Mouse (Mus musculus) layer of hippocampus, adult 2 months (tissue): Measurements from ENCODE around the gene Gm4871. TPM values are rescaled to one million over a fixed set of nuclear protein-coding genes. Genes with fewer than 3 reads are reported as not detected.
"Not testable (repeated sequence)": the region's sequence is repeated elsewhere in the genome, so short reads cannot be mapped to it uniquely, and the experiment has no call there.

Experiments used
- DNase-seq, 2 experiments: peaks; one replicate each; pipeline ENCODE4 v3.0.0; 2022; ENCODE audit warnings: low spot score in 2 of 2
- H3K27ac ChIP-seq: fragments of 200-600 bp; 2 replicates; pipeline ENCODE4 v1.8.1; 2022
- H3K4me3 ChIP-seq: fragments of 200-600 bp; 2 replicates; pipeline ENCODE4 v1.8.1; 2022; ENCODE audit warnings: mild to moderate bottlenecking
- CTCF ChIP-seq: fragments of 200-600 bp; conservative IDR thresholded peaks from 2 replicates; pipeline ENCODE4 v1.8.1; 2022; ENCODE audit warnings: antibody characterized with exemption, mild to moderate bottlenecking, moderate library complexity
- total RNA-seq, 2 experiments: library from RNA; stranded (reverse); gene quantifications; 2 replicates each; pipeline ENCODE4 v1.2.3; 2021

Gene Gm4871
- total RNA-seq, 2 experiments from 2014 or later: not detected

GRCm38 (mm10) chr5:145016761-145017160, 15.8 kb downstream of the Gm4871 start:
- TF ChIP-seq CTCF: peak; percentile 65
- DNase-seq, H3K27ac ChIP-seq, H3K4me3 ChIP-seq: not testable (repeated sequence)

GRCm38 (mm10) chr5:145014278-145014677, 18.3 kb downstream of the Gm4871 start:
- no peak for TF ChIP-seq CTCF

GRCm38 (mm10) chr5:145008878-145009659, 23.5 kb downstream of the Gm4871 start:
- H3K27ac ChIP-seq: no peak overlapping the region
- DNase-seq: no peak
- no peak overlapping the region for H3K4me3 ChIP-seq
- TF ChIP-seq CTCF: no peak

More at GRCm38 (mm10) chr5:145014278-145014677, 18.3 kb downstream of the Gm4871 start:
- H3K27ac ChIP-seq: no peak overlapping the region
- no peak for DNase-seq
- no peak overlapping the region for H3K4me3 ChIP-seq

DNA sequence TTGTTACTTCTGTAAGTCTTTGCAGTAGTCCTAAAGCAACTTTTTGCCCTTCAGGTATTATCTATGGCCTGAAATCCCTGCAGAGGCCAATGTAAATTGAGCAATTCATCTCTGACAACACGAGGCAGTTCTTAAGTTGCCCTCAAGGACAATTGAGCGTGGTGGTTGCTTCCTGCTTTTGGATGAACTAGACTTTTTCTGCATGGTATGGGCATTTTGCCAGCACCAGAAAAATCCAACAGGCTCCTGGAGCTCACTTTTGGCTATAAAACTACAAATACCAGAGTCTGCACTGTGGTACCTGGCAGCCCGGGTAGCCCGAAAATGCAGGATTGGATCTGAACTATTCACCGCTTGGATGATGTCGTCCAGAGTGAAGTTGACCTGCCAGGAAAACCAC, 27.0 kb downstream of the Gm4871 start:
- Histone ChIP-seq H3K27ac (no peak overlapping the region), H3K4me3 (no peak overlapping the region)
- no peak for TF ChIP-seq CTCF
- DNase-seq: no peak

GRCm38 (mm10) chr5:145004495-145004894, 28.1 kb downstream of the Gm4871 start:
- DNase-seq: no peak
- Histone ChIP-seq H3K4me3 (no peak overlapping the region), H3K27ac (no peak overlapping the region)
- no peak for TF ChIP-seq CTCF

GRCm38 (mm10) chr5:145003362-145003761, 29.2 kb downstream of the Gm4871 start:
- DNase-seq: no peak
- Histone ChIP-seq H3K27ac (no peak overlapping the region), H3K4me3 (no peak overlapping the region)
- TF ChIP-seq CTCF: no peak

GRCm38 (mm10) chr5:144998491-144998890, 34.1 kb downstream of the Gm4871 start:
- H3K4me3 ChIP-seq: no peak overlapping the region
- no peak for DNase-seq
- TF ChIP-seq CTCF: peak; percentile 64
- H3K27ac ChIP-seq: no peak overlapping the region

- TF ChIP-seq CTCF: no peak
- Histone ChIP-seq H3K27ac (no peak overlapping the region), H3K4me3 (no peak overlapping the region)
- no peak for DNase-seq
Measured at GRCm38 (mm10) chr5:144990481-144990880, 42.1 kb downstream of the Gm4871 start.

GRCm38 (mm10) chr5:144990051-144990450, 42.5 kb downstream of the Gm4871 start:
- no peak for DNase-seq
- Histone ChIP-seq H3K4me3 (no peak overlapping the region), H3K27ac (no peak overlapping the region)
- TF ChIP-seq CTCF: no peak

DNA sequence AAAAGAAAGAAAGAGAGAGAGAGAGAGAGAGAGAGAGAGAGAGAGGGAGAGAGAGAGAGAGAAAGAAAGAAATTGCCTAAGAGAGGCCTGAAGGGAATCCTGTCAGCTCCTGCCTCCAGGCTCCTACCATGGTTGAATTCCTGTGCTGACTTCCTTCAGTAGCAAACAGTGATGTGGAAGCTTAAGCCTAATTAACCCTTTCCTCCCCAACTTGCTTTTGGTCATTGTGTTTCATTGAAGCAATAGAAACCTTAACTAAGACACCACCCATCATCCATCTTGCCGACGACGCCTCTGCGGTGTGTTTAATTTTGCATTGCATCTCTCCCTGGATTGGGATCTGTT, 43.5 kb downstream of the Gm4871 start:
- no peak for DNase-seq
- H3K4me3 ChIP-seq: no peak overlapping the region
- no peak for TF ChIP-seq CTCF
- no peak overlapping the region for H3K27ac ChIP-seq

- Histone ChIP-seq H3K4me3 (no peak overlapping the region), H3K27ac (no peak overlapping the region)
- TF ChIP-seq CTCF: peak; percentile 83
- DNase-seq: peak; percentile 52 to 77
Measured at GRCm38 (mm10) chr5:144988340-144989060, 44.1 kb downstream of the Gm4871 start.

DNA sequence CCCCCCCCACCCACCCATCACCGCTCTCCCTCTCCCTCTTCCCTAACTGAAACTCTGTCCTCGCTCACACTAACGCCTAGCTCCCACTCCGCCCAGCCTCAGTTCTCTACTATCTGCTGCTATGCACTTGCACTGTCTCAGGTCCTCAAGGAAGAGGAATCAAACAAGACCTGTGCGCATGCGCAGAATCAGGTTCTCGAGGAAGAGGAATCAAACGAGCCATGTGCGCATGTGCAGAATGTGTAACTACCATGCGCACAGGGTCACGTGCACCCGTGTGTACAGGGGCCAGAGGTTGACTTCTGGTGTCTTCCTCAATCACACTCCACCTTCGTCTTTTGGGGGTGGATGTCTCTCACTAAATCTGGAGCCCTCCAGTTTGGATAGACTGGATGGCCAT, 45.0 kb downstream of the Gm4871 start:
- no peak for DNase-seq
- TF ChIP-seq CTCF: no peak
- H3K27ac ChIP-seq: no peak overlapping the region
- no peak overlapping the region for H3K4me3 ChIP-seq

GRCm38 (mm10) chr5:144984839-144985238, 47.7 kb downstream of the Gm4871 start:
- TF ChIP-seq CTCF: peak; percentile 53
- Histone ChIP-seq H3K27ac (no peak overlapping the region), H3K4me3 (no peak overlapping the region)
- no peak for DNase-seq

GRCm38 (mm10) chr5:144983227-144983626, 49.3 kb downstream of the Gm4871 start:
- no peak for DNase-seq
- TF ChIP-seq CTCF: peak; percentile 57
- no peak overlapping the region for H3K4me3 ChIP-seq
- no peak overlapping the region for H3K27ac ChIP-seq

Other genes starting within 250 kb of the Gm4871 start
- gene Smurf1, start 66.9 kb downstream of the Gm4871 start, total RNA-seq: 10 to 100 TPM; 29.2 to 30.5 TPM
- not detected for gene 1700018F24Rik, start 10.2 kb upstream of the Gm4871 start, total RNA-seq
- gene Arpc1a, start 51.1 kb upstream of the Gm4871 start, total RNA-seq: 100 to 1,000 TPM; 252 to 255 TPM
- gene Kpna7, start 51.3 kb upstream of the Gm4871 start, total RNA-seq: not detected
- gene Arpc1b, start 81.5 kb upstream of the Gm4871 start, total RNA-seq: 10 to 100 TPM; 17.7 to 19.4 TPM
- 10 to 100 TPM; 95.2 to 97.8 TPM for gene Pdap1, start 107.5 kb upstream of the Gm4871 start, total RNA-seq
- gene Bud31, start 107.6 kb upstream of the Gm4871 start, total RNA-seq: 10 to 100 TPM; 67.4 to 73.4 TPM
- gene Ptcd1, start 134.4 kb upstream of the Gm4871 start, total RNA-seq: 10 to 100 TPM; 21.8 to 24.9 TPM
- gene Cpsf4, start 134.5 kb upstream of the Gm4871 start, total RNA-seq: 10 to 100 TPM; 24.8 to 24.9 TPM
- gene Atp5j2, start 159.3 kb upstream of the Gm4871 start, total RNA-seq: 100 to 1,000 TPM; 238 to 257 TPM
- 10 to 100 TPM; 11.6 to 12.9 TPM for gene Zkscan14, start 169.1 kb upstream of the Gm4871 start, total RNA-seq
- gene Zkscan5, start 171.8 kb upstream of the Gm4871 start, total RNA-seq: 10 to 100 TPM; 11.3 to 12.2 TPM
- gene Zfp655, start 199.0 kb upstream of the Gm4871 start, total RNA-seq: 10 to 100 TPM; 27.5 to 28.4 TPM
- gene Zscan25, start 247.7 kb upstream of the Gm4871 start, total RNA-seq: 10 to 100 TPM; 20.3 to 22.8 TPM